Mouse (Mus musculus) limb, embryonic 15.5 days (tissue): Measurements from ENCODE around the gene Zbtb16. TPM values are rescaled to one million over a fixed set of nuclear protein-coding genes. Genes with fewer than 3 reads are reported as not detected.

Source experiments
- ATAC-seq: fragments of 200-750 bp; cut with Nextera tagmentation; 2 replicates; pipeline ENCODE4 v1.8.0; 2017; ENCODE audit warnings: low read depth, moderate TSS enrichment; ENCODE audit not compliant: insufficient number of reproducible peaks, low FRiP score, low TSS enrichment
- H3K27ac ChIP-seq: fragments of 300-500 bp; sonication (generic); 2 replicates; pipeline ENCODE4 v1.5.1; 2015; ENCODE audit warnings: moderate library complexity, mild to moderate bottlenecking, inconsistent platforms
- H3K27me3 ChIP-seq: fragments of 300-500 bp; sonication (generic); 2 replicates; pipeline ENCODE4 v1.6.1; 2015; ENCODE audit warnings: inconsistent platforms
- H3K36me3 ChIP-seq: fragments of 300-500 bp; sonication (generic); 2 replicates; pipeline ENCODE4 v1.6.1; 2015; ENCODE audit warnings: inconsistent platforms
- H3K4me1 ChIP-seq: fragments of 300-500 bp; sonication (generic); 2 replicates; pipeline ENCODE4 v1.6.1; 2015; ENCODE audit warnings: inconsistent platforms
- H3K4me2 ChIP-seq: fragments of 300-500 bp; sonication (generic); 2 replicates; pipeline ENCODE4 v1.6.1; 2015; ENCODE audit warnings: mild to moderate bottlenecking, inconsistent platforms
- H3K4me3 ChIP-seq: fragments of 300-500 bp; sonication (generic); 2 replicates; pipeline ENCODE4 v1.5.1; 2015; ENCODE audit warnings: mild to moderate bottlenecking, inconsistent platforms
- H3K9ac ChIP-seq: fragments of 300-500 bp; sonication (generic); 2 replicates; pipeline ENCODE4 v1.6.1; 2015; ENCODE audit warnings: inconsistent platforms
- H3K9me3 ChIP-seq: fragments of 300-500 bp; sonication (generic); 2 replicates; pipeline ENCODE4 v1.6.1; 2016; ENCODE audit warnings: inconsistent platforms
- WGBS: fragments of 180-500 bp; shearing (Covaris S2); methylation state at CpG from one replicate; pipeline ENCODE4 v1.1.7; 2015; 5-methylcytosine and 5-hydroxymethylcytosine counted together
- polyA plus RNA-seq: library from polyadenylated mRNA; unstranded; fragments of >200 nt; fragmentation: Nextera tagmentation; extraction: Ambion mirVana; gene quantifications from 2 replicates; pipeline ENCODE4 v1.2.1, GENCODE M21; 2015

The Zbtb16 gene
- polyA plus RNA-seq, 1 experiment from 2014 or later = 5.7 TPM

DNA sequence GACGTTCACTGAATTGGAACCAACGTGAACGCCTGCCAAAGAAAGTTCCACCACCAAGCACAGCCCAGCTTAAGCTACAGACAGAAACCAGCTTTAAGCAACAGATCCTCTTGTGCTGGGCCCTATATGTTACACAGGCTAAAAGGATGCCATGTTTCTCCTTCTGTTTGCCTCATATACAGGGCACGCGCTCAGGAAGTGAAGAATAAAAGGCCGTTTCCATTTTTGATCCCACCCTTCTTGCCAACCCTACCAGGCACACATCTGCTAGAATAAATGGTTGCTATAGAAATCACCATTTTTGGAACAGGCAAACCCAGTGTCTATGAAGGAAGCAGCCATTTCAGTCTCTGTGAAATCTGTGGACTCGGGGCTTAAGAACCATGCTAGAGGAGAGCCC lies 59.8 kb downstream of the Zbtb16 start:
- no peak for ATAC-seq
- WGBS = 85% methylated on average over 7 of the region's 7 CpGs
- Histone ChIP-seq H3K9me3 (no peaks in the 10 kb centered on the region), H3K9ac (no peak overlapping the region), H3K4me1 (no peaks in the 10 kb centered on the region), H3K27ac (no peak overlapping the region), H3K4me3 (no peak overlapping the region), H3K36me3 (no peaks in the 10 kb centered on the region), H3K27me3 (peaks cover 22% of the 10 kb centered on the region; the same call in 1 of the 2 replicates), H3K4me2 (no peak overlapping the region)

GRCm38 (mm10) chr9:48775561-48775960 lies 60.5 kb downstream of the Zbtb16 start:
- H3K27ac ChIP-seq = no peak overlapping the region
- no peaks in the 10 kb centered on the region for H3K4me1 ChIP-seq
- WGBS = 60% methylated on average over 2 of the region's 2 CpGs
- peaks cover 16% of the 10 kb centered on the region; the same call in 1 of the 2 replicates for H3K27me3 ChIP-seq
- no peaks in the 10 kb centered on the region for H3K36me3 ChIP-seq
- no peaks in the 10 kb centered on the region for H3K9me3 ChIP-seq
- no peak overlapping the region for H3K4me2 ChIP-seq
- no peak for ATAC-seq
- H3K4me3 ChIP-seq = no peak overlapping the region
- no peak overlapping the region for H3K9ac ChIP-seq

- no peak for ATAC-seq
- no peaks in the 10 kb centered on the region for H3K9me3 ChIP-seq
Observed at GRCm38 (mm10) chr9:48773710-48774109, 62.3 kb downstream of the Zbtb16 start.

DNA sequence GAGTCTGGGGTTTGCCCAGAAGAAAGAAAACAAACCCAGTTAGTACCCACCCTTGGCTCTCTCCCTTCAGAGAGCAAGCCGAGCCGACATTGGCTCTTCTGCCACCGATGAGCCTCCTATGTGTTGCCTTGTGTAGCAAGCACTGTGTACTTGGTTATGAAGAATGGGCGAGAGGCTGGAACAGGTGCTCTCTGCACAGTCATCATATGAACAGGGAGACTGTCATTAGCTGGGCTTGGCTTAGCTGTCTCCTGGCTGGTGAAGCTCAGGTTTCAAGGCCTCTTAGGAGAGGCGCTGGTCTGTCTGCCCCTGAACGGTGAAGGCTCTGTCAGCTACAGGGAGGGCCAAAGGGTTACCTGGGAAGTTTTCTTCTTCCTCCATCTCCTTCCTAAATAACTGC lies 62.9 kb downstream of the Zbtb16 start:
- Histone ChIP-seq H3K27ac (no peak overlapping the region), H3K4me2 (no peak overlapping the region)
- WGBS = 69% methylated on average over 6 of the region's 6 CpGs

More at GRCm38 (mm10) chr9:48773710-48774109, 62.3 kb downstream of the Zbtb16 start:
- Histone ChIP-seq H3K27ac (no peak overlapping the region), H3K9ac (no peak overlapping the region), H3K4me2 (no peak overlapping the region), H3K27me3 (peaks cover 20% of the 10 kb centered on the region), H3K4me3 (no peak overlapping the region), H3K36me3 (no peaks in the 10 kb centered on the region), H3K4me1 (no peaks in the 10 kb centered on the region)
- 85% methylated on average over 8 of the region's 8 CpGs for WGBS

DNA sequence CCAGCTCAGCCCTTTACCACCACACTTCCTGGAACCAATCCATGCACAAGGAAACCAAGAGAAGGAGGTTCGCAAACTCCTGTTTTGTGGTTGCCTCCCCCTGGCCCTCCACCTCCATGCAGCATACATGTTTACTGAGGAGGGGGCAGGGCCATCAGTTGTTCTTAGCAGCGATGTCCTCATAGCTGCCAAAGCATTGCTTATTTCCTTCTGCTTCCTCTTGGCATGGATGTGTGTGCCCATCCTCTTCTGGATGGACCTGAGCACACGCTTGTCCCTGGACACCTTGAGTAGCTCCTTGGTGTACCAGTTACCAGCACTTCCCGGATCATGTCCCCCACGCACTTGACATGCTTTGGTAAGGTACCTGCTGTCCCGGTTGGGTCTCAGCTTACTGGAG lies 64.5 kb downstream of the Zbtb16 start:
- Histone ChIP-seq H3K4me3 (no peak overlapping the region), H3K27ac (no peak overlapping the region), H3K9me3 (no peaks in the 10 kb centered on the region), H3K4me2 (no peak overlapping the region), H3K4me1 (no peaks in the 10 kb centered on the region), H3K27me3 (peaks cover 31% of the 10 kb centered on the region), H3K9ac (no peak overlapping the region), H3K36me3 (no peaks in the 10 kb centered on the region)
- WGBS = 93% methylated on average over 6 of the region's 6 CpGs
- ATAC-seq = no peak

More for the DNA sequence above, 62.9 kb downstream of the Zbtb16 start:
- no peaks in the 10 kb centered on the region for H3K36me3 ChIP-seq
- ATAC-seq = no peak
- no peak overlapping the region for H3K9ac ChIP-seq
- no peaks in the 10 kb centered on the region for H3K4me1 ChIP-seq
- no peak overlapping the region for H3K4me3 ChIP-seq
- H3K27me3 ChIP-seq = peaks cover 24% of the 10 kb centered on the region
- H3K9me3 ChIP-seq = no peaks in the 10 kb centered on the region

GRCm38 (mm10) chr9:48768965-48769364 lies 67.1 kb downstream of the Zbtb16 start:
- ATAC-seq = no peak
- Histone ChIP-seq H3K36me3 (no peaks in the 10 kb centered on the region), H3K4me3 (no peak overlapping the region), H3K4me1 (peaks cover 13% of the 10 kb centered on the region), H3K27ac (no peak overlapping the region), H3K9ac (no peak overlapping the region), H3K9me3 (no peaks in the 10 kb centered on the region), H3K4me2 (no peak overlapping the region), H3K27me3 (peaks cover 38% of the 10 kb centered on the region)
- 81% methylated on average over 4 of the region's 4 CpGs for WGBS

DNA sequence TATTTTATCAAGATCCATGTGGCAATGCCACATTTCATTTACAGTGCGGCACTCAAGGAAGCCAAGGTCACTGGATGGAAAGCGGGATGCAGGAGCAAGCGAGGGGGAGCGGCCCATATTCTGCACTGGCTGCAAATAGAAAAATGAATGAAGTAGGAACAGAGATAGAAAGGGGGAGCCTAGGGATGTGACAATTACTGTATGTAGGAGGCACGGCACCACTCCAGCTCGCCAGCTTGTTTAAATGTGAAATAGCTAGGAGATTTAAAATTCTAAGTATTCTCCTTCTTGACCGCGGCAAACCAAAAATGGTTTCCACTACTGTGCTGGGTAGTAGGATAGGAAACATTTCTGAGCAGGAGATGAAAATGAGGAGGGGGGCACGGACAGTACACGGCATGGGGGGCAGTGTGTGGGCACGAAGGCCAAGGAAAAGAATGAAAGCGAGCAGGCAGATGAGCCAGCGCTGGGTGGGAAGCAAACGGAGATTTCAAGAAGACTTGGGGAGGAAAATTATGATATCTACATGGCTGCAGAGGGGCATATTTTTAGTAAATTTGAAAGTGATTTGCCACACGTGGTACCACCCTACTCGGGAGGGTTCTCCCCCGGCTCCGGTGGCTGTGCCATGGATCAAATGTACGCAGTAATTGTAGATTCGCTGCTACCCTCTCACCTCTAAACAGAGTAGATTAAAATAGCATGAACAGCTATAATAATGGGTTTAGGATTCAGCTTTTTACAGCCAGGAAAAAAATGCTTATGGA lies 68.2 kb downstream of the Zbtb16 start:
- ATAC-seq = no peak
- Histone ChIP-seq H3K9me3 (no peaks in the 10 kb centered on the region), H3K9ac (no peak overlapping the region), H3K4me2 (no peak overlapping the region), H3K27ac (no peak overlapping the region), H3K4me3 (no peak overlapping the region), H3K4me1 (peaks cover 16% of the 10 kb centered on the region), H3K36me3 (no peaks in the 10 kb centered on the region), H3K27me3 (peaks cover 41% of the 10 kb centered on the region)
- 90% methylated on average over 20 of the region's 20 CpGs for WGBS

DNA sequence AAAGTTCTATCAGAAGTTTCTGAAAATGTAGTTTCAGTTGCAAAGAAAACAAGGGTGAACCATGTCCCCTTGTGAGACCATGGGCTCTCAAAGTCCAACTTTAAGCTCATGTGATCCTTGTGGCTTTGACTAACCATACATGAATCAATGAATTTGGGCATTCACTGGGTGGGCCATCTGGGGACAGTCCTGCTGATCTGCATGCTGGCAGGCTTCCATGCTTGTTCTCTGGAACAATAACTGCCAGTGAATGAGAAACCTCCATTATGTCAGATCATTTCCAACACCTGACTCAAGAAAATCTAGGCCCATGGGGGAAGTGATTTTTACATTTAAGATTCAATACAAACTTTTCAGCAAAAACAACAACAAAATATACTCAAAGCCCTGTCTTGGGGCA lies 70.1 kb downstream of the Zbtb16 start:
- peaks cover 45% of the 10 kb centered on the region for H3K27me3 ChIP-seq
- H3K4me3 ChIP-seq = no peak overlapping the region
- no peak overlapping the region for H3K4me2 ChIP-seq
- H3K9me3 ChIP-seq = no peaks in the 10 kb centered on the region
- H3K36me3 ChIP-seq = no peaks in the 10 kb centered on the region
- no peak overlapping the region for H3K9ac ChIP-seq
- H3K27ac ChIP-seq = no peak overlapping the region
- ATAC-seq = no peak
- H3K4me1 ChIP-seq = peaks cover 27% of the 10 kb centered on the region

DNA sequence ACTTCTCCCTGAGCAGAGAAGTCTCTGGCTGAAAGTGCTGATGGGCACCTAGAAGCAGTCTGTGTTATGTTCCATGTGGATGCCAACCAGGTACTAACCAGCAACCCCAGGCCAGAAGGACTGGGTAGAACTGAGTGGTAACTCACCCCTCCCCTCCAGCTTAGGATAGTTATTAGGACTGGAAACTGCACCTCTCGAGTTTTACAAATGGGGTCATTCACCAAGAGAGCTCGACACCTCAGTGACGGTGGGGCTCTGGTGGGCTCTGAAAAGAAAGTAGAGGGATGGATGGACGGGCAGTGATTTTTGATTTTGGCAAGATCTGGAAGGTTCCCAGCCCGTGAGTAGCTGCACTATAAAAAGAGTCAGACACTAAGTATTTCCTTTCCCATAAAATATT lies 71.7 kb downstream of the Zbtb16 start:
- no peak overlapping the region for H3K9ac ChIP-seq
- H3K9me3 ChIP-seq = no peaks in the 10 kb centered on the region
- peaks cover 40% of the 10 kb centered on the region for H3K4me1 ChIP-seq
- ATAC-seq = no peak
- no peaks in the 10 kb centered on the region for H3K36me3 ChIP-seq
- H3K27ac ChIP-seq = no peak overlapping the region
- H3K4me3 ChIP-seq = no peak overlapping the region
- H3K27me3 ChIP-seq = peaks cover 39% of the 10 kb centered on the region; the same call in 1 of the 2 replicates
- WGBS = 36% methylated on average over 5 of the region's 5 CpGs
- H3K4me2 ChIP-seq = no peak overlapping the region

DNA sequence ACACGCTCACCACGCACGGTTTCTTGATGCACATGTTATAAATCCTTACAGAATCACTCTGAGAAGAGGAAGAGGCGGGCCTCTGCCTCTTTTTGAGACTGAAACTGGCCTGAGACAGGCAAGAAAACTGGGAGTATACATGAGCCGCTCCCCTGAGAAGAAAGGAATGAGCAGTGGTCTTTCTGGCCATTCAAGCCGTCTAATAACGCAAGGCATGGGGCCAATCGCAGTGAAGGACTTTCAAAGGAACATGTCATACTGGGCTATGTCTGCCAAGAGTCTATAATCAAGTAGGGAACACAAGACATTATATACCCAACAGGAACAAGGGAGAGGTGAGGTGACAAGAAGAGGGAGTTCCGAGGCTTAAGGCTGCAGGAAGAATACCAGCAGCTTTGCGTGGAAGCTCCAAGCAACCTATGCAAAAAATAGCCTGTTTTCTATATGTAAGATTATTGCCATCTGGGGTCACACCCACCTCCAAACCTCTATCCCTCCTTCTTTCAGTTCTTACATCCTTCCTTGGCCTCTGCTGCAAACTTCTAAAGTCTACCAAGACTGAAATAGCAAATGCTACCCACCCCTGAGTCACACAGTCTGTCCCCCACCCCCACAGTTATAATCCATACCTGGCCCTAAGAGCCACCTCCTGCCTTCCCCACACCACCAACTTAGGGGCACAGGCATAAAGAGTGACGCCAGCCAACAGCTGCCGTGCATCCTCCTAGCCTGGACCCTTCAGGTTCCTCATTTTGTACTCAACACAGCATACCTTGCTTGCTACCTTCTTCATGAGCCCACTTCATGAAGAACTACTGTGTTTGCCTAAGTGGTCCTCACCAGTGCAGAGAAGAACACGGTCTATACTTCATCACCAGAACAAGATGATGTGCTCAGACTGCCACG lies 74.0 kb downstream of the Zbtb16 start:
- Histone ChIP-seq H3K4me1 (peaks cover 55% of the 10 kb centered on the region), H3K27me3 (peaks cover 26% of the 10 kb centered on the region)

DNA sequence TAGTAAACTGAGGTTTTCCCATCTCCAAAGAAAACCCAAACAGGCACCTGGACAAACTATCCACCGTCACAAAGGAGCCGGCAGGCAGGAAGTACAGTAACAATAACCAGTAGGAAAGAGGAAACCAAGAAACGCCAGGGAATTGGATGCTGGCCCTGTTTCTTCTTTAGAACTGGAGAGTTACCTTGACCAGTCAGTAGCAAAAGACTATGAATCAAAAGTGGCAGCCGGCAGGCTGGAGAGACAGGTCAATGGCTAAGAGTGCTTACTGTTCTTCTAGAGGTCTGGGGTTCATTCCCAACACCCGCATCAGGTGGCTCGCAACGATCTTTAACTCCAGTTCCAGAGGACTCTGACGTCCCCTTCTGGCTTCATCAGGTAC lies 74.9 kb downstream of the Zbtb16 start:
- ATAC-seq = no peak

More for the DNA sequence above, 74.0 kb downstream of the Zbtb16 start:
- no peak overlapping the region for H3K9ac ChIP-seq
- no peak overlapping the region for H3K4me2 ChIP-seq
- no peak overlapping the region for H3K4me3 ChIP-seq
- 0 out of 2 replicates have a peak overlapping the region, but pooled peaks have one; percentile 64 for H3K27ac ChIP-seq
- ATAC-seq = no peak
- 74% methylated on average over 14 of the region's 14 CpGs for WGBS
- no peaks in the 10 kb centered on the region for H3K36me3 ChIP-seq
- H3K9me3 ChIP-seq = no peaks in the 10 kb centered on the region

More for the DNA sequence above, 74.9 kb downstream of the Zbtb16 start:
- Histone ChIP-seq H3K4me1 (peaks cover 59% of the 10 kb centered on the region), H3K4me3 (no peak overlapping the region), H3K9me3 (no peaks in the 10 kb centered on the region), H3K27ac (peak overlapping the region; percentile 64; the same call in 1 of the 2 replicates), H3K27me3 (peaks cover 24% of the 10 kb centered on the region), H3K9ac (no peak overlapping the region), H3K36me3 (no peaks in the 10 kb centered on the region), H3K4me2 (no peak overlapping the region)
- 53% methylated on average over 8 of the region's 8 CpGs for WGBS
